Mouse (Mus musculus) thymus, adult 2 months (tissue): ENCODE results near the gene Antxr1. TPM values are rescaled to one million over a fixed set of nuclear protein-coding genes. Genes with fewer than 3 reads are reported as not detected.

Experiments
- DNase-seq: peaks from one replicate; pipeline ENCODE4 v3.0.0; 2021
- H3K27ac ChIP-seq: fragments of 200-500 bp; 2 replicates; pipeline ENCODE4 v1.5.1; 2012; ENCODE audit warnings: low read length, control low read depth; ENCODE audit not compliant: control insufficient read depth, insufficient read depth
- H3K27me3 ChIP-seq: fragments of 200-500 bp; 2 replicates; pipeline ENCODE4 v1.6.1; 2012; ENCODE audit warnings: mild to moderate bottlenecking, low read length, moderate library complexity, mixed read lengths; ENCODE audit not compliant: control insufficient read depth, insufficient read depth
- H3K36me3 ChIP-seq: fragments of 200-500 bp; 2 replicates; pipeline ENCODE4 v1.6.1; 2012; ENCODE audit warnings: mild to moderate bottlenecking, low read length, moderate library complexity; ENCODE audit not compliant: control insufficient read depth, insufficient read depth
- H3K4me1 ChIP-seq: fragments of 200-500 bp; replicated peaks from 2 replicates; pipeline ENCODE4 v1.6.1; 2012; ENCODE audit warnings: low read length; ENCODE audit not compliant: control insufficient read depth, insufficient read depth
- H3K4me3 ChIP-seq: fragments of 200-500 bp; 2 replicates; pipeline ENCODE4 v1.5.1; 2012; ENCODE audit warnings: mild to moderate bottlenecking, low read length, control low read depth, moderate library complexity; ENCODE audit not compliant: control insufficient read depth, insufficient read depth
- CTCF ChIP-seq: fragments of 200-500 bp; IDR thresholded peaks from 2 replicates; pipeline ENCODE4 v1.5.1; 2012; ENCODE audit warnings: mild to moderate bottlenecking, control low read depth, low read length, moderate library complexity, borderline replicate concordance; ENCODE audit not compliant: control insufficient read depth, poor library complexity, insufficient read depth; ENCODE audit errors: extremely low read depth
- POLR2A ChIP-seq: fragments of 200-500 bp; IDR thresholded peaks from 2 replicates; pipeline ENCODE4 v1.6.1; 2012; ENCODE audit warnings: mild to moderate bottlenecking, low read length, control low read depth, moderate library complexity; ENCODE audit not compliant: control insufficient read depth, poor library complexity, insufficient read depth; ENCODE audit errors: extremely low read depth
- WGBS: fragments of 180-500 bp; shearing (Covaris S2); methylation state at CpG from one replicate; pipeline ENCODE4 v1.1.7; 2018; 5-methylcytosine and 5-hydroxymethylcytosine counted together
- polyA plus RNA-seq: library from polyadenylated mRNA; depleted of rRNA; stranded (reverse); fragments of >200 nt; gene quantifications from 2 replicates; pipeline ENCODE4 v1.2.3, GENCODE M21; 2012

Gene Antxr1
- polyA plus RNA-seq, 1 experiment: 3.7 TPM

- WGBS: 84% methylated on average over 7 of the region's 7 CpGs
- no peak overlapping the region for H3K4me3 ChIP-seq
- no peak overlapping the region for H3K27ac ChIP-seq
- no peaks in the 10 kb centered on the region for H3K27me3 ChIP-seq
- no peak for TF ChIP-seq POLR2A
- TF ChIP-seq CTCF: no peak
- H3K36me3 ChIP-seq: no peaks in the 10 kb centered on the region
- peaks cover 11% of the 10 kb centered on the region for H3K4me1 ChIP-seq
- no peak for DNase-seq
Measured at GRCm38 (mm10) chr6:87270452-87270851, 65.2 kb downstream of the Antxr1 start.

- DNase-seq: no peak
- WGBS: 92% methylated on average over 7 of the region's 7 CpGs
Measured at GRCm38 (mm10) chr6:87269950-87270349, 65.7 kb downstream of the Antxr1 start.

GRCm38 (mm10) chr6:87262666-87263065 is 73.0 kb downstream of the Antxr1 start:
- Histone ChIP-seq H3K4me1 (peaks cover 4% of the 10 kb centered on the region), H3K27me3 (no peaks in the 10 kb centered on the region; the same call in 1 of the 2 replicates), H3K36me3 (no peaks in the 10 kb centered on the region), H3K27ac (no peak overlapping the region), H3K4me3 (no peak overlapping the region)
- 78% methylated on average over 2 of the region's 2 CpGs for WGBS
- TF ChIP-seq POLR2A (no peak), CTCF (no peak)
- no peak for DNase-seq

More at GRCm38 (mm10) chr6:87269950-87270349, 65.7 kb downstream of the Antxr1 start:
- Histone ChIP-seq H3K36me3 (no peaks in the 10 kb centered on the region), H3K27me3 (no peaks in the 10 kb centered on the region), H3K4me1 (peaks cover 11% of the 10 kb centered on the region), H3K4me3 (no peak overlapping the region), H3K27ac (no peak overlapping the region)
- no peak for TF ChIP-seq CTCF
- no peak for TF ChIP-seq POLR2A

GRCm38 (mm10) chr6:87258976-87259375 is 76.6 kb downstream of the Antxr1 start:
- 65% methylated on average over 5 of the region's 5 CpGs for WGBS
- no peaks in the 10 kb centered on the region for H3K36me3 ChIP-seq
- H3K27me3 ChIP-seq: no peaks in the 10 kb centered on the region; the same call in 1 of the 2 replicates
- DNase-seq: no peak
- no peak overlapping the region for H3K4me3 ChIP-seq
- no peak for TF ChIP-seq CTCF
- no peak for TF ChIP-seq POLR2A
- no peak overlapping the region for H3K27ac ChIP-seq
- peaks cover 8% of the 10 kb centered on the region for H3K4me1 ChIP-seq

- TF ChIP-seq POLR2A: no peak
- TF ChIP-seq CTCF: no peak
Measured at GRCm38 (mm10) chr6:87257981-87258775, 77.4 kb downstream of the Antxr1 start.

GRCm38 (mm10) chr6:87257471-87257870 is 78.2 kb downstream of the Antxr1 start:
- 96% methylated on average over 4 of the region's 4 CpGs for WGBS

More at GRCm38 (mm10) chr6:87257981-87258775, 77.4 kb downstream of the Antxr1 start:
- 78% methylated on average over 7 of the region's 7 CpGs for WGBS
- no peak for DNase-seq
- H3K4me1 ChIP-seq: peaks cover 8% of the 10 kb centered on the region
- H3K27ac ChIP-seq: no peak overlapping the region
- H3K36me3 ChIP-seq: no peaks in the 10 kb centered on the region
- no peak overlapping the region for H3K4me3 ChIP-seq
- no peaks in the 10 kb centered on the region; the same call in 1 of the 2 replicates for H3K27me3 ChIP-seq

More at GRCm38 (mm10) chr6:87257471-87257870, 78.2 kb downstream of the Antxr1 start:
- TF ChIP-seq CTCF (no peak), POLR2A (no peak)
- H3K36me3 ChIP-seq: no peaks in the 10 kb centered on the region
- H3K4me1 ChIP-seq: peaks cover 8% of the 10 kb centered on the region
- no peaks in the 10 kb centered on the region for H3K27me3 ChIP-seq
- H3K27ac ChIP-seq: no peak overlapping the region
- no peak for DNase-seq
- no peak overlapping the region for H3K4me3 ChIP-seq
